Mouse (Mus musculus) intestine, embryonic 14.5 days (tissue): ENCODE measurements around the gene Gpsm1. TPM values are rescaled to one million over a fixed set of nuclear protein-coding genes. Genes with fewer than 3 reads are reported as not detected.

ENCODE experiments used
- ATAC-seq: fragments of 200-750 bp; cut with Nextera tagmentation; replicated peaks from 2 replicates; pipeline ENCODE4 v1.8.0; 2017; ENCODE audit warnings: low read depth, moderate number of reproducible peaks, moderate TSS enrichment, moderate library complexity; ENCODE audit not compliant: low FRiP score, low TSS enrichment
- DNase-seq: peaks from one replicate; pipeline ENCODE4 v3.0.0-alpha.2; 2018; ENCODE audit warnings: low spot score
- H3K27ac ChIP-seq: fragments of 300-500 bp; sonication (generic); 2 replicates; pipeline ENCODE4 v1.5.1; 2014; ENCODE audit warnings: low read depth, mild to moderate bottlenecking, control low read depth
- H3K27me3 ChIP-seq: fragments of 300-500 bp; sonication (generic); replicated peaks from 2 replicates; pipeline ENCODE4 v1.6.1; 2014; ENCODE audit warnings: low read length, control low read depth; ENCODE audit not compliant: control insufficient read depth, insufficient read depth
- H3K36me3 ChIP-seq: fragments of 300-500 bp; sonication (generic); 2 replicates; pipeline ENCODE4 v1.6.1; 2014; ENCODE audit warnings: low read length, control low read depth; ENCODE audit not compliant: control insufficient read depth, insufficient read depth
- H3K4me1 ChIP-seq: fragments of 300-500 bp; sonication (generic); replicated peaks from 2 replicates; pipeline ENCODE4 v1.6.1; 2014; ENCODE audit warnings: low read length, control low read depth, mixed read lengths; ENCODE audit not compliant: control insufficient read depth, insufficient read depth
- H3K4me2 ChIP-seq: fragments of 300-500 bp; sonication (generic); 2 replicates; pipeline ENCODE4 v1.6.1; 2014; ENCODE audit warnings: low read length
- H3K4me3 ChIP-seq: fragments of 300-500 bp; sonication (generic); 2 replicates; pipeline ENCODE4 v1.5.1; 2014; ENCODE audit warnings: low read depth, low read length, control low read depth, mixed read lengths
- H3K9ac ChIP-seq: fragments of 300-500 bp; sonication (generic); 2 replicates; pipeline ENCODE4 v1.6.1; 2014; ENCODE audit warnings: mild to moderate bottlenecking, low read length
- H3K9me3 ChIP-seq: fragments of 300-500 bp; sonication (generic); 2 replicates; pipeline ENCODE4 v1.6.1; 2016; ENCODE audit warnings: low read length, control low read depth; ENCODE audit not compliant: control insufficient read depth
- WGBS: fragments of 180-500 bp; shearing (Covaris S2); extraction: QIAGEN DNeasy Blood & Tissue Kit; methylation state at CpG from one replicate; pipeline ENCODE4 v1.1.7; 2014; 5-methylcytosine and 5-hydroxymethylcytosine counted together
- polyA plus RNA-seq: library from polyadenylated mRNA; unstranded; fragments of >200 nt; fragmentation: Nextera tagmentation; extraction: Ambion mirVana; gene quantifications from 2 replicates; pipeline ENCODE4 v1.2.1, GENCODE M21; 2014

Gpsm1 gene
- polyA plus RNA-seq, 1 experiment from 2014 or later = 23.4 TPM

GRCm38 (mm10) chr2:26315925-26316311 lies 603 bp downstream of the Gpsm1 start:
- H3K27ac ChIP-seq = peak overlapping the region; percentile 95
- WGBS = under 1% methylated on average over 11 of the region's 11 CpGs
- peaks cover 39% of the 10 kb centered on the region for H3K4me1 ChIP-seq
- H3K4me3 ChIP-seq = peak overlapping the region; percentile 85
- no peaks in the 10 kb centered on the region for H3K9me3 ChIP-seq
- DNase-seq = peak; percentile 84
- peak overlapping the region; percentile 93 for H3K9ac ChIP-seq
- H3K27me3 ChIP-seq = no peaks in the 10 kb centered on the region
- peak overlapping the region; percentile 96 for H3K4me2 ChIP-seq
- H3K36me3 ChIP-seq = no peaks in the 10 kb centered on the region
- ATAC-seq = peak; percentile 41

GRCm38 (mm10) chr2:26316576-26317246 lies 1.4 kb downstream of the Gpsm1 start:
- Histone ChIP-seq H3K4me1 (peaks cover 39% of the 10 kb centered on the region), H3K27ac (peak overlapping the region; percentile 95), H3K36me3 (no peaks in the 10 kb centered on the region), H3K4me3 (peak overlapping the region; percentile 85), H3K9me3 (no peaks in the 10 kb centered on the region), H3K4me2 (peak overlapping the region; percentile 96), H3K27me3 (no peaks in the 10 kb centered on the region), H3K9ac (peak overlapping the region; percentile 93)
- DNase-seq (no peak), ATAC-seq (no peak)
- WGBS = 48% methylated on average over 9 of the region's 9 CpGs

GRCm38 (mm10) chr2:26317371-26317770 lies 2.1 kb downstream of the Gpsm1 start:
- Histone ChIP-seq H3K27ac (peak overlapping the region; percentile 95; the same call in 1 of the 2 replicates), H3K9ac (peak overlapping the region; percentile 93; the same call in 1 of the 2 replicates), H3K36me3 (peaks cover 5% of the 10 kb centered on the region; the same call in 1 of the 2 replicates), H3K9me3 (no peaks in the 10 kb centered on the region), H3K27me3 (no peaks in the 10 kb centered on the region), H3K4me3 (0 out of 2 replicates have a peak overlapping the region, but pooled peaks have one; percentile 85), H3K4me2 (peak overlapping the region; percentile 96), H3K4me1 (peaks cover 39% of the 10 kb centered on the region)
- no peak for DNase-seq
- ATAC-seq = no peak
- 61% methylated on average over 3 of the region's 3 CpGs for WGBS

GRCm38 (mm10) chr2:26317991-26318672 lies 2.8 kb downstream of the Gpsm1 start:
- H3K27ac ChIP-seq = no peak overlapping the region
- no peaks in the 10 kb centered on the region for H3K9me3 ChIP-seq
- DNase-seq = no peak
- no peak for ATAC-seq
- H3K4me1 ChIP-seq = peaks cover 39% of the 10 kb centered on the region
- peaks cover 11% of the 10 kb centered on the region for H3K36me3 ChIP-seq
- H3K27me3 ChIP-seq = no peaks in the 10 kb centered on the region
- 88% methylated on average over 3 of the region's 3 CpGs for WGBS
- no peak overlapping the region for H3K4me3 ChIP-seq
- no peak overlapping the region for H3K9ac ChIP-seq
- no peak overlapping the region for H3K4me2 ChIP-seq

- Histone ChIP-seq H3K27ac (no peak overlapping the region), H3K9ac (no peak overlapping the region), H3K27me3 (no peaks in the 10 kb centered on the region), H3K9me3 (no peaks in the 10 kb centered on the region), H3K4me1 (peaks cover 36% of the 10 kb centered on the region), H3K36me3 (peaks cover 21% of the 10 kb centered on the region), H3K4me2 (no peak overlapping the region), H3K4me3 (no peak overlapping the region)
- WGBS = 90% methylated on average over 9 of the region's 9 CpGs
- ATAC-seq (no peak), DNase-seq (no peak)
Measured at GRCm38 (mm10) chr2:26319109-26319508, 3.8 kb downstream of the Gpsm1 start.

- H3K4me2 ChIP-seq = no peak overlapping the region
- H3K4me3 ChIP-seq = no peak overlapping the region
- peaks cover 30% of the 10 kb centered on the region for H3K4me1 ChIP-seq
- H3K9me3 ChIP-seq = no peaks in the 10 kb centered on the region
- peaks cover 26% of the 10 kb centered on the region for H3K36me3 ChIP-seq
- DNase-seq (no peak), ATAC-seq (no peak)
- H3K27ac ChIP-seq = no peak overlapping the region
- no peak overlapping the region for H3K9ac ChIP-seq
- no peaks in the 10 kb centered on the region for H3K27me3 ChIP-seq
- WGBS = 85% methylated on average over 13 of the region's 13 CpGs
Measured at GRCm38 (mm10) chr2:26319519-26320244, 4.4 kb downstream of the Gpsm1 start.

- H3K36me3 ChIP-seq = peaks cover 35% of the 10 kb centered on the region
- peaks cover 25% of the 10 kb centered on the region for H3K4me1 ChIP-seq
- H3K9me3 ChIP-seq = no peaks in the 10 kb centered on the region
- ATAC-seq (no peak), DNase-seq (no peak)
- no peak overlapping the region for H3K9ac ChIP-seq
- WGBS = 82% methylated on average over 14 of the region's 14 CpGs
- no peak overlapping the region for H3K4me2 ChIP-seq
- no peak overlapping the region for H3K4me3 ChIP-seq
- H3K27me3 ChIP-seq = no peaks in the 10 kb centered on the region
- H3K27ac ChIP-seq = no peak overlapping the region
Measured at GRCm38 (mm10) chr2:26320245-26321185, 5.2 kb downstream of the Gpsm1 start.
